Mouse (Mus musculus) C2C12 (cell line): ENCODE measurements around the gene Slc25a15. TPM values are rescaled to one million over a fixed set of nuclear protein-coding genes. Genes with fewer than 3 reads are reported as not detected.

Experiments used
- H3K27me3 ChIP-seq: one replicate; pipeline ENCODE4 v1.6.1; 2011; ENCODE audit not compliant: control insufficient read depth, insufficient read depth, insufficient read length
- H3K36me3 ChIP-seq: one replicate; pipeline ENCODE4 v1.6.1; 2011; ENCODE audit not compliant: control insufficient read depth, insufficient read depth
- H3K4me3 ChIP-seq: one replicate; pipeline ENCODE4 v1.5.1; 2011; ENCODE audit warnings: mild to moderate bottlenecking, control low read depth; ENCODE audit not compliant: poor library complexity, insufficient read depth, severe bottlenecking
- H3K79me2 ChIP-seq: one replicate; pipeline ENCODE4 v1.6.1; 2011; ENCODE audit not compliant: control insufficient read depth, insufficient read depth
- H3K79me3 ChIP-seq: one replicate; pipeline ENCODE4 v1.6.1; 2011; ENCODE audit warnings: low read depth, control low read depth
- H3ac ChIP-seq: one replicate; pipeline ENCODE3; 2011; ENCODE audit warnings: low read depth; ENCODE audit not compliant: control insufficient read depth, insufficient read length
- CEBPB ChIP-seq: IDR thresholded peaks from one replicate; pipeline ENCODE4 v1.6.1; 2011; ENCODE audit warnings: low read depth, mild to moderate bottlenecking, control low read depth, moderate library complexity
- CTCF ChIP-seq: IDR thresholded peaks from one replicate; pipeline ENCODE4 v1.5.1; 2011; ENCODE audit not compliant: control insufficient read depth, insufficient read depth, insufficient read length
- FOSL1 ChIP-seq: IDR thresholded peaks from one replicate; pipeline ENCODE4 v1.8.0; 2011; ENCODE audit warnings: mild to moderate bottlenecking, low read length; ENCODE audit not compliant: poor library complexity, insufficient read depth, severe bottlenecking
- MAX ChIP-seq: IDR thresholded peaks from one replicate; pipeline ENCODE4 v1.6.1; 2011; ENCODE audit warnings: mild to moderate bottlenecking, control low read depth
- MYOD1 ChIP-seq: IDR thresholded peaks from one replicate; pipeline ENCODE4 v1.6.1; 2011; ENCODE audit warnings: low read depth; ENCODE audit not compliant: control insufficient read depth, insufficient read length
- MYOG ChIP-seq: IDR thresholded peaks from one replicate; pipeline ENCODE4 v1.6.1; 2011; ENCODE audit not compliant: control insufficient read depth, insufficient read length; ENCODE audit errors: extremely low read depth
- USF1 ChIP-seq: IDR thresholded peaks from one replicate; pipeline ENCODE4 v1.6.1; 2011; ENCODE audit warnings: low read depth, mild to moderate bottlenecking, control low read depth, moderate library complexity
- long read RNA-seq, 2 experiments: library from polyadenylated mRNA; unstranded; transcript quantifications; one replicate each; pipeline ENCODE4 v2.0.0; 2019 to 2020
- polyA plus RNA-seq: library from polyadenylated mRNA; unstranded; fragments of >200 nt; fragmentation: generic; extraction: Trizol; gene quantifications from one replicate; pipeline ENCODE4 v1.2.1, GENCODE M21; 2012; ENCODE audit warnings: missing spikeins

Slc25a15 gene
- polyA plus RNA-seq: 3.4 TPM
- long read RNA-seq, experiment 1, partial matches to known transcripts: 1 of 5 reads
- long read RNA-seq, experiment 1, other reads (novel, unspliced or antisense): 1 of 5 reads
- long read RNA-seq, experiment 2, transcript Slc25a15-201 (7 exons, 3,430 nt): major isoform, 51 of 71 reads
- long read RNA-seq, experiment 2, partial matches to known transcripts: 1 of 71 reads
- long read RNA-seq, experiment 2, other reads (novel, unspliced or antisense): 19 of 71 reads

GRCm38 (mm10) chr8:22398142-22398951 is at the start of gene Slc25a15:
Slc25a15 (minus strand) TSS chr8:22398597.
- Histone ChIP-seq H3K4me3 (peak within 1 kb of the TSS; percentile 56), H3ac (peak within 1 kb of the TSS; percentile 82), H3K79me3 (no peaks in the 10 kb centered on the region), H3K36me3 (no peaks in the 10 kb centered on the region), H3K79me2 (no peaks in the 10 kb centered on the region), H3K27me3 (no peaks in the 10 kb centered on the region)
- TF ChIP-seq MYOD1 (no peak), MAX (peak; percentile 38)

- TF ChIP-seq FOSL1: no peak
- no peak for TF ChIP-seq CTCF
- Histone ChIP-seq H3K36me3 (peaks cover 10% of the 10 kb centered on the region), H3K79me3 (peaks cover 13% of the 10 kb centered on the region), H3K79me2 (peaks cover 30% of the 10 kb centered on the region), H3K4me3 (peak overlapping the region; percentile 84), H3ac (peak overlapping the region; percentile 54), H3K27me3 (peaks cover 6% of the 10 kb centered on the region)
Observed at GRCm38 (mm10) chr8:22411971-22412370, 13.6 kb upstream of the Slc25a15 start.

GRCm38 (mm10) chr8:22411282-22411702 is 12.9 kb upstream of the Slc25a15 start, which contains the start of gene Mrps31:
Mrps31 (plus strand) TSS chr8:22411361.
- Histone ChIP-seq H3K4me3 (peak within 1 kb of the TSS; percentile 84), H3K79me2 (peaks cover 30% of the 10 kb centered on the region)
- TF ChIP-seq MAX (peak; percentile 85), FOSL1 (no peak), MYOG (no peak), CTCF (no peak), MYOD1 (peak; percentile 15), USF1 (peak; percentile 17), CEBPB (no peak)

GRCm38 (mm10) chr8:22410688-22411281 is 12.4 kb upstream of the Slc25a15 start:
- TF ChIP-seq USF1 (no peak), FOSL1 (no peak), CEBPB (no peak), MYOD1 (no peak), MAX (no peak), MYOG (no peak), CTCF (no peak)
- Histone ChIP-seq H3K79me2 (peaks cover 30% of the 10 kb centered on the region), H3K4me3 (peak overlapping the region; percentile 84), H3K36me3 (peaks cover 10% of the 10 kb centered on the region), H3ac (peak overlapping the region; percentile 71), H3K27me3 (peaks cover 6% of the 10 kb centered on the region), H3K79me3 (peaks cover 13% of the 10 kb centered on the region)

More at GRCm38 (mm10) chr8:22411282-22411702, 12.9 kb upstream of the Slc25a15 start, which contains the start of gene Mrps31:
- H3K36me3 ChIP-seq: peaks cover 10% of the 10 kb centered on the region
- peak within 1 kb of the TSS; percentile 73 for H3ac ChIP-seq
- H3K27me3 ChIP-seq: peaks cover 6% of the 10 kb centered on the region
- H3K79me3 ChIP-seq: peaks cover 13% of the 10 kb centered on the region

GRCm38 (mm10) chr8:22405733-22406132 is 7.3 kb upstream of the Slc25a15 start:
- H3K79me3 ChIP-seq: no peaks in the 10 kb centered on the region
- H3K4me3 ChIP-seq: no peak overlapping the region
- H3K36me3 ChIP-seq: no peaks in the 10 kb centered on the region
- no peak overlapping the region for H3ac ChIP-seq
- TF ChIP-seq CTCF: no peak
- no peak for TF ChIP-seq MYOG
- TF ChIP-seq MYOD1: no peak
- peak; percentile 87 for TF ChIP-seq CEBPB
- H3K27me3 ChIP-seq: peaks cover 6% of the 10 kb centered on the region
- no peaks in the 10 kb centered on the region for H3K79me2 ChIP-seq

- Histone ChIP-seq H3ac (no peak overlapping the region), H3K79me3 (no peaks in the 10 kb centered on the region), H3K4me3 (no peak overlapping the region), H3K36me3 (no peaks in the 10 kb centered on the region), H3K79me2 (no peaks in the 10 kb centered on the region), H3K27me3 (peaks cover 4% of the 10 kb centered on the region)
- no peak for TF ChIP-seq MAX
- TF ChIP-seq CEBPB: no peak
- no peak for TF ChIP-seq MYOG
- TF ChIP-seq USF1: no peak
- TF ChIP-seq MYOD1: no peak
- TF ChIP-seq FOSL1: no peak
- TF ChIP-seq CTCF: no peak
Observed at GRCm38 (mm10) chr8:22403235-22403634, 4.8 kb upstream of the Slc25a15 start.
